Mouse (Mus musculus) liver, adult 2 months (tissue): ENCODE measurements at regions not wholly inside any gene's neighbourhood (a gene's known extent, or its start where the extent isn't known, plus 50 kb on each side); places are given as distances from the start of the nearest gene placed in this dataset.

Experiments
- CTCF ChIP-seq: fragments of 200-500 bp; IDR thresholded peaks from 2 replicates; pipeline ENCODE4 v1.5.1; 2011; ENCODE audit warnings: low read depth, low read length, control low read depth
- POLR2A ChIP-seq: fragments of 200-500 bp; IDR thresholded peaks from 2 replicates; pipeline ENCODE4 v1.6.1; 2011; ENCODE audit warnings: low read length, control low read depth; ENCODE audit not compliant: insufficient read depth; ENCODE audit errors: extremely low read depth

DNA sequence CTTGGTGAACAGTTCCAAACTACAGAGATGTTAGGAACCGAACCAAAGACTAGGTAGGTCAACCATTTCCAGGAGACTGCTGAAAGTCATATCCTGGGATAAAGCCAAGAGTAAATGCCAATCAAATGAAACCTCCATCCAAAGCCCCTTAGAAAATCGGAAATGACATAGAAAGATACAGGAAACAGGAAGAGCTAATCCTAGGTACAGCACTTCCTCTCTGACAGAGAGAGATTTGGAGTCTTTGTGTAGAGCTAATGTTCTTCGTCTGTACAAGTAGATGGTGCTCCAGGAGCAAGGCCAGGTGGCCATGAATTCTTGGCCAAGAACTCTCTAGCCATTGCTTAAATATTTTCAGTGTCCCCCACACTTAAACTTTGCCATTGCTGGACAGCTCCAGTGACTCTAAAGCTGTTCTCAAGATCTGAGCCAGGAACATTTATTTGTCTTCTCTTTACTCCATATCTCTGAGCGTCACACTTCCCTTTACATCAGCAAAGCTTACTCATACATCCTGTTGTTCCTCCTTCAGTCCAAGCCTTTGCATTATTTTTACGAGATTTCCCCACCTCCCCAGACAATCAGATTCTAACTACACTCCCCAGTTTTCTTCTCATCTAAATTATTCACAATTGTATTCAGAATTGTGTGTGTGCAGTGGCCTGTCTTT lies 199.1 kb upstream of the Zbtb20 start:
- no peak for TF ChIP-seq POLR2A
- TF ChIP-seq CTCF = no peak
